Mouse (Mus musculus): Measurements from ENCODE around the gene Thsd4.

- TF ChIP-seq CTCF (IDR thresholded peaks at IDR 0.05; ENCODE audit: low read depth) (no peak), EP300 (IDR thresholded peaks at IDR 0.05; ENCODE audit: low read depth) (no peak)
Observed at GRCm38 (mm10) chr9:60440506-60440905, 81.3 kb downstream of the Thsd4 start.
